Mouse (Mus musculus) limb, embryonic 15.5 days (tissue): ENCODE results near the gene Nrip3. TPM values are rescaled to one million over a fixed set of nuclear protein-coding genes. Genes with fewer than 3 reads are reported as not detected.

ENCODE experiments used
- ATAC-seq: fragments of 200-750 bp; cut with Nextera tagmentation; 2 replicates; pipeline ENCODE4 v1.8.0; 2017; ENCODE audit warnings: low read depth, moderate TSS enrichment; ENCODE audit not compliant: insufficient number of reproducible peaks, low FRiP score, low TSS enrichment
- H3K27ac ChIP-seq: fragments of 300-500 bp; sonication (generic); 2 replicates; pipeline ENCODE4 v1.5.1; 2015; ENCODE audit warnings: moderate library complexity, mild to moderate bottlenecking, inconsistent platforms
- H3K27me3 ChIP-seq: fragments of 300-500 bp; sonication (generic); 2 replicates; pipeline ENCODE4 v1.6.1; 2015; ENCODE audit warnings: inconsistent platforms
- H3K36me3 ChIP-seq: fragments of 300-500 bp; sonication (generic); 2 replicates; pipeline ENCODE4 v1.6.1; 2015; ENCODE audit warnings: inconsistent platforms
- H3K4me1 ChIP-seq: fragments of 300-500 bp; sonication (generic); 2 replicates; pipeline ENCODE4 v1.6.1; 2015; ENCODE audit warnings: inconsistent platforms
- H3K4me2 ChIP-seq: fragments of 300-500 bp; sonication (generic); 2 replicates; pipeline ENCODE4 v1.6.1; 2015; ENCODE audit warnings: mild to moderate bottlenecking, inconsistent platforms
- H3K4me3 ChIP-seq: fragments of 300-500 bp; sonication (generic); 2 replicates; pipeline ENCODE4 v1.5.1; 2015; ENCODE audit warnings: mild to moderate bottlenecking, inconsistent platforms
- H3K9ac ChIP-seq: fragments of 300-500 bp; sonication (generic); 2 replicates; pipeline ENCODE4 v1.6.1; 2015; ENCODE audit warnings: inconsistent platforms
- H3K9me3 ChIP-seq: fragments of 300-500 bp; sonication (generic); 2 replicates; pipeline ENCODE4 v1.6.1; 2016; ENCODE audit warnings: inconsistent platforms
- WGBS: fragments of 180-500 bp; shearing (Covaris S2); methylation state at CpG from one replicate; pipeline ENCODE4 v1.1.7; 2015; 5-methylcytosine and 5-hydroxymethylcytosine counted together
- polyA plus RNA-seq: library from polyadenylated mRNA; unstranded; fragments of >200 nt; fragmentation: Nextera tagmentation; extraction: Ambion mirVana; gene quantifications from 2 replicates; pipeline ENCODE4 v1.2.1, GENCODE M21; 2015

Nrip3 gene
- polyA plus RNA-seq, 1 experiment from 2014 or later, result 1.7 TPM

- Histone ChIP-seq H3K27ac (no peak overlapping the region), H3K9ac (no peak overlapping the region), H3K4me3 (no peak overlapping the region), H3K4me1 (no peaks in the 10 kb centered on the region), H3K4me2 (no peak overlapping the region), H3K27me3 (no peaks in the 10 kb centered on the region), H3K36me3 (no peaks in the 10 kb centered on the region), H3K9me3 (no peaks in the 10 kb centered on the region)
- WGBS, result 48% methylated on average over 2 of the region's 2 CpGs
- ATAC-seq, result no peak
Measured at GRCm38 (mm10) chr7:109764009-109764408, 17.8 kb downstream of the Nrip3 start.

GRCm38 (mm10) chr7:109756291-109756690 lies 25.5 kb downstream of the Nrip3 start:
- H3K4me2 ChIP-seq, result no peak overlapping the region
- H3K36me3 ChIP-seq, result no peaks in the 10 kb centered on the region
- no peak for ATAC-seq
- H3K4me1 ChIP-seq, result peaks cover 15% of the 10 kb centered on the region
- 90% methylated on average over 3 of the region's 3 CpGs for WGBS
- H3K27me3 ChIP-seq, result no peaks in the 10 kb centered on the region
- H3K9me3 ChIP-seq, result no peaks in the 10 kb centered on the region
- H3K9ac ChIP-seq, result no peak overlapping the region
- H3K27ac ChIP-seq, result no peak overlapping the region
- H3K4me3 ChIP-seq, result no peak overlapping the region

- no peak overlapping the region for H3K9ac ChIP-seq
- no peaks in the 10 kb centered on the region for H3K27me3 ChIP-seq
- no peak for ATAC-seq
- H3K4me3 ChIP-seq, result no peak overlapping the region
- H3K36me3 ChIP-seq, result no peaks in the 10 kb centered on the region
- 86% methylated on average over 8 of the region's 8 CpGs for WGBS
- peaks cover 16% of the 10 kb centered on the region for H3K4me1 ChIP-seq
- no peak overlapping the region for H3K27ac ChIP-seq
- no peak overlapping the region for H3K4me2 ChIP-seq
- H3K9me3 ChIP-seq, result no peaks in the 10 kb centered on the region
Measured at GRCm38 (mm10) chr7:109754034-109754433, 27.8 kb downstream of the Nrip3 start.

GRCm38 (mm10) chr7:109752008-109752925 lies 29.6 kb downstream of the Nrip3 start, which contains the start of gene Tmem9b:
TSS of gene Tmem9b (minus strand) at chr7:109752875.
- Histone ChIP-seq H3K4me1 (peaks cover 16% of the 10 kb centered on the region), H3K4me3 (peak within 1 kb of the TSS; percentile 88), H3K36me3 (no peaks in the 10 kb centered on the region), H3K9me3 (no peaks in the 10 kb centered on the region), H3K27ac (peak within 1 kb of the TSS; percentile 93), H3K9ac (peak within 1 kb of the TSS; percentile 90), H3K27me3 (no peaks in the 10 kb centered on the region), H3K4me2 (peak within 1 kb of the TSS; percentile 87)
- WGBS, result under 1% methylated on average over 74 of the region's 74 CpGs
- ATAC-seq, result peak; percentile 73

- peaks cover under 1% of the 10 kb centered on the region; the same call in 1 of the 2 replicates for H3K36me3 ChIP-seq
- no peaks in the 10 kb centered on the region for H3K9me3 ChIP-seq
- H3K4me1 ChIP-seq, result peaks cover 16% of the 10 kb centered on the region
- H3K9ac ChIP-seq, result peak overlapping the region; percentile 90
- H3K27ac ChIP-seq, result peak overlapping the region; percentile 93
- WGBS, result 5% methylated on average over 13 of the region's 13 CpGs
- H3K4me3 ChIP-seq, result peak overlapping the region; percentile 88
- peak; percentile 59 for ATAC-seq
- peak overlapping the region; percentile 87 for H3K4me2 ChIP-seq
- H3K27me3 ChIP-seq, result no peaks in the 10 kb centered on the region
Measured at GRCm38 (mm10) chr7:109751427-109752007, 30.3 kb downstream of the Nrip3 start.

- no peaks in the 10 kb centered on the region for H3K9me3 ChIP-seq
- no peak overlapping the region for H3K4me2 ChIP-seq
- H3K4me1 ChIP-seq, result peaks cover 8% of the 10 kb centered on the region; the same call in 1 of the 2 replicates
- no peak overlapping the region for H3K27ac ChIP-seq
- no peak overlapping the region for H3K4me3 ChIP-seq
- 47% methylated on average over 1 of the region's 1 CpGs for WGBS
- H3K36me3 ChIP-seq, result peaks cover 27% of the 10 kb centered on the region
- no peak overlapping the region for H3K9ac ChIP-seq
- no peak for ATAC-seq
- no peaks in the 10 kb centered on the region for H3K27me3 ChIP-seq
Measured at GRCm38 (mm10) chr7:109747747-109748146, 34.1 kb downstream of the Nrip3 start.

- H3K4me2 ChIP-seq, result no peak overlapping the region
- ATAC-seq, result no peak
- no peaks in the 10 kb centered on the region for H3K27me3 ChIP-seq
- peaks cover 46% of the 10 kb centered on the region for H3K36me3 ChIP-seq
- no peak overlapping the region for H3K9ac ChIP-seq
- WGBS, result 83% methylated on average over 4 of the region's 4 CpGs
- H3K27ac ChIP-seq, result no peak overlapping the region
- H3K4me3 ChIP-seq, result no peak overlapping the region
- H3K4me1 ChIP-seq, result no peaks in the 10 kb centered on the region
- no peaks in the 10 kb centered on the region for H3K9me3 ChIP-seq
Measured at GRCm38 (mm10) chr7:109741703-109742102, 40.1 kb downstream of the Nrip3 start.

GRCm38 (mm10) chr7:109741060-109741459 lies 40.8 kb downstream of the Nrip3 start:
- no peaks in the 10 kb centered on the region for H3K4me1 ChIP-seq
- no peaks in the 10 kb centered on the region for H3K27me3 ChIP-seq
- H3K4me3 ChIP-seq, result no peak overlapping the region
- H3K9me3 ChIP-seq, result no peaks in the 10 kb centered on the region
- peaks cover 47% of the 10 kb centered on the region for H3K36me3 ChIP-seq
- no peak for ATAC-seq
- H3K27ac ChIP-seq, result no peak overlapping the region
- H3K9ac ChIP-seq, result no peak overlapping the region
- WGBS, result 83% methylated on average over 1 of the region's 1 CpGs
- no peak overlapping the region for H3K4me2 ChIP-seq

- 74% methylated on average over 5 of the region's 5 CpGs for WGBS
Measured at GRCm38 (mm10) chr7:109739822-109740370, 41.9 kb downstream of the Nrip3 start.

GRCm38 (mm10) chr7:109734806-109735205 lies 47.0 kb downstream of the Nrip3 start:
- H3K9me3 ChIP-seq, result no peaks in the 10 kb centered on the region
- no peak overlapping the region for H3K9ac ChIP-seq
- peaks cover 26% of the 10 kb centered on the region for H3K36me3 ChIP-seq
- H3K4me2 ChIP-seq, result no peak overlapping the region
- no peak for ATAC-seq
- H3K4me3 ChIP-seq, result no peak overlapping the region
- peaks cover 3% of the 10 kb centered on the region; the same call in 1 of the 2 replicates for H3K4me1 ChIP-seq
- H3K27me3 ChIP-seq, result no peaks in the 10 kb centered on the region
- WGBS, result 84% methylated on average over 4 of the region's 4 CpGs
- no peak overlapping the region for H3K27ac ChIP-seq

More at GRCm38 (mm10) chr7:109739822-109740370, 41.9 kb downstream of the Nrip3 start:
- H3K9me3 ChIP-seq, result no peaks in the 10 kb centered on the region
- H3K4me1 ChIP-seq, result no peaks in the 10 kb centered on the region
- no peaks in the 10 kb centered on the region for H3K27me3 ChIP-seq
- H3K9ac ChIP-seq, result no peak overlapping the region
- H3K36me3 ChIP-seq, result peaks cover 49% of the 10 kb centered on the region
- no peak for ATAC-seq
- H3K4me2 ChIP-seq, result no peak overlapping the region
- H3K27ac ChIP-seq, result no peak overlapping the region
- H3K4me3 ChIP-seq, result no peak overlapping the region

- WGBS, result 77% methylated on average over 5 of the region's 5 CpGs
- Histone ChIP-seq H3K27me3 (no peaks in the 10 kb centered on the region), H3K4me2 (no peak within 1 kb of the TSS), H3K36me3 (peaks cover 15% of the 10 kb centered on the region), H3K27ac (no peak within 1 kb of the TSS), H3K9ac (no peak within 1 kb of the TSS), H3K9me3 (no peaks in the 10 kb centered on the region), H3K4me3 (no peak within 1 kb of the TSS), H3K4me1 (peaks cover 6% of the 10 kb centered on the region; the same call in 1 of the 2 replicates)
- ATAC-seq, result no peak
Measured at GRCm38 (mm10) chr7:109731626-109732025, 50.2 kb downstream of the Nrip3 start, which contains the start of gene Ascl3. TSS of gene Ascl3 (minus strand) at chr7:109731726.

- no peaks in the 10 kb centered on the region for H3K36me3 ChIP-seq
- H3K27ac ChIP-seq, result no peak within 1 kb of the TSS
- no peak within 1 kb of the TSS for H3K4me3 ChIP-seq
- H3K4me2 ChIP-seq, result no peak within 1 kb of the TSS
- H3K9ac ChIP-seq, result no peak within 1 kb of the TSS
- no peaks in the 10 kb centered on the region for H3K4me1 ChIP-seq
- no peak for ATAC-seq
- H3K27me3 ChIP-seq, result no peaks in the 10 kb centered on the region
- 89% methylated on average over 5 of the region's 5 CpGs for WGBS
- H3K9me3 ChIP-seq, result no peaks in the 10 kb centered on the region
Measured at GRCm38 (mm10) chr7:109723697-109724096, 58.1 kb downstream of the Nrip3 start, which contains the start of gene BC051019. TSS of gene BC051019 (minus strand) at chr7:109723850.
